Mouse (Mus musculus): ENCODE data around the gene Slc22a21. TPM values are rescaled to one million over a fixed set of nuclear protein-coding genes. Genes with fewer than 3 reads are reported as not detected.

The Slc22a21 gene
- polyA plus RNA-seq, 1 experiment from 2014 or later = 5.0 TPM

DNA sequence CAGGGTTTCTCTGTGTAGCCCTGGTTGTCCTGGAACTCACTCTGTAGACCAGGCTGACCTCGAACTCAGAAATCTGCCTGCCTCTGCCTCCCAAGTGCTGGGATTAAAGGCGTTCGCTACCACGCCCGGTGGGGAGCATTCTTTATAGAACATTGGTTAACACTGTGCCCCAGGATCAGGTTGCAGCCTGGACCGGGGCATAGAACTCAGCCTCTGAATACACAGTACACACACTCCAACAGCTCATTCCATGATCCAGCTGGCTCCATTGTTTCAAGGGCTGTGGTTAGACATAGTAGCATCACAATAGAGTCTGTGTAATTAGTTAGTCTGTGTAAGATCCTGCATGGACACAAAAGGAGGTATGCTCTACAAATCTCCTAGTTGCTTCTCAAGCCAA is 80.2 kb downstream of the Slc22a21 start:
- Histone ChIP-seq H3K9me3 (ENCODE audit: control insufficient read depth, low read length) (no peaks in the 10 kb centered on the region), H3K27ac (ENCODE audit: low read length) (no peak overlapping the region), H3K4me2 (ENCODE audit: low read depth, low read length) (no peak overlapping the region), H3K4me1 (replicated peaks; ENCODE audit: control insufficient read depth, insufficient read depth, low read length) (peaks cover 8% of the 10 kb centered on the region; the same call in 1 of the 2 replicates), H3K36me3 (ENCODE audit: control insufficient read depth, insufficient read depth, low read length) (no peaks in the 10 kb centered on the region), H3K4me3 (ENCODE audit: low read length) (no peak overlapping the region), H3K27me3 (ENCODE audit: control insufficient read depth, insufficient read depth, low read depth, low read length) (no peaks in the 10 kb centered on the region), H3K9ac (ENCODE audit: low read length) (no peak overlapping the region)
- WGBS = 87% methylated on average over 6 of the region's 6 CpGs
- no peak for ATAC-seq (ENCODE audit: low read depth)

Other genes with a start within 250 kb of the Slc22a21 start
- 29.7 and 33.9 TPM in 2 replicates for gene Irf1, start 210.3 kb downstream of the Slc22a21 start, polyA plus RNA-seq (2015; fragmentation: Nextera tagmentation; extraction: Ambion mirVana)
- gene Gm17334, start 207.1 kb downstream of the Slc22a21 start, polyA plus RNA-seq (2015; fragmentation: Nextera tagmentation; extraction: Ambion mirVana) = 0.24 and 0.39 TPM in 2 replicates
- gene Gm12216, start 121.1 kb downstream of the Slc22a21 start, polyA plus RNA-seq (2015; fragmentation: Nextera tagmentation; extraction: Ambion mirVana) = 1.8 and 2.4 TPM in 2 replicates
- gene Slc22a5, start 88.7 kb downstream of the Slc22a21 start, polyA plus RNA-seq (2015; fragmentation: Nextera tagmentation; extraction: Ambion mirVana) = 9.1 and 9.7 TPM in 2 replicates
- 0.63 and 0.69 TPM in 2 replicates for gene Slc22a4, start 47.8 kb upstream of the Slc22a21 start, polyA plus RNA-seq (2015; fragmentation: Nextera tagmentation; extraction: Ambion mirVana)
- 12.6 and 15.6 TPM in 2 replicates for gene Pdlim4, start 88.7 kb upstream of the Slc22a21 start, polyA plus RNA-seq (2015; fragmentation: Nextera tagmentation; extraction: Ambion mirVana)
- 41.4 and 47.4 TPM in 2 replicates for gene P4ha2, start 119.8 kb upstream of the Slc22a21 start, polyA plus RNA-seq (2015; fragmentation: Nextera tagmentation; extraction: Ambion mirVana)

Data from lung, embryonic 16.5 days (tissue).